Mouse (Mus musculus) midbrain, embryonic 10.5 days (tissue): Measurements from ENCODE around the gene Nhsl2. TPM values are rescaled to one million over a fixed set of nuclear protein-coding genes. Genes with fewer than 3 reads are reported as not detected.

Source experiments
- DNase-seq: peaks from one replicate; pipeline ENCODE4 v3.0.0-alpha.2; 2017; ENCODE audit warnings: low spot score
- H3K27ac ChIP-seq: fragments of 300-500 bp; sonication (generic); replicated peaks from 2 replicates; pipeline ENCODE4 v1.5.1; 2016; ENCODE audit warnings: mild to moderate bottlenecking
- H3K27me3 ChIP-seq: fragments of 300-500 bp; sonication (generic); 2 replicates; pipeline ENCODE4 v1.6.1; 2016; ENCODE audit warnings: low read depth, mild to moderate bottlenecking; ENCODE audit not compliant: poor library complexity, severe bottlenecking
- H3K36me3 ChIP-seq: fragments of 300-500 bp; sonication (generic); 2 replicates; pipeline ENCODE4 v1.6.1; 2016; ENCODE audit warnings: mild to moderate bottlenecking, moderate library complexity
- H3K4me1 ChIP-seq: fragments of 300-500 bp; sonication (generic); 2 replicates; pipeline ENCODE4 v1.6.1; 2016
- H3K4me3 ChIP-seq: fragments of 300-500 bp; sonication (generic); 2 replicates; pipeline ENCODE4 v1.5.1; 2016; ENCODE audit warnings: mild to moderate bottlenecking, moderate library complexity
- H3K9me3 ChIP-seq: fragments of 300-500 bp; sonication (generic); replicated peaks from 2 replicates; pipeline ENCODE4 v1.6.1; 2016; ENCODE audit warnings: mild to moderate bottlenecking
- WGBS: fragments of 180-500 bp; shearing (Covaris S2); methylation state at CpG from one replicate; pipeline ENCODE4 v1.1.7; 2016; 5-methylcytosine and 5-hydroxymethylcytosine counted together
- polyA plus RNA-seq: library from polyadenylated mRNA; unstranded; fragments of >200 nt; fragmentation: Nextera tagmentation; extraction: Ambion mirVana; gene quantifications from 2 replicates; pipeline ENCODE4 v1.2.1, GENCODE M21; 2016

Nhsl2 gene
- polyA plus RNA-seq, 1 experiment from 2014 or later = 14.1 TPM

- Histone ChIP-seq H3K27ac (no peak overlapping the region), H3K36me3 (no peaks in the 10 kb centered on the region), H3K27me3 (peaks cover 93% of the 10 kb centered on the region), H3K9me3 (no peaks in the 10 kb centered on the region), H3K4me3 (no peak overlapping the region), H3K4me1 (no peaks in the 10 kb centered on the region)
- 78% methylated on average over 2 of the region's 2 CpGs for WGBS
- DNase-seq = no peak
These were observed 27.0 kb downstream of the Nhsl2 start for GRCm38 (mm10) chrX:101876136-101876535.

- Histone ChIP-seq H3K9me3 (no peaks in the 10 kb centered on the region), H3K4me1 (no peaks in the 10 kb centered on the region; the same call in 1 of the 2 replicates), H3K36me3 (no peaks in the 10 kb centered on the region), H3K4me3 (no peak overlapping the region), H3K27me3 (peaks cover 99% of the 10 kb centered on the region), H3K27ac (no peak overlapping the region)
- 94% methylated on average over 4 of the region's 4 CpGs for WGBS
- no peak for DNase-seq
These were observed 28.7 kb downstream of the Nhsl2 start for GRCm38 (mm10) chrX:101877840-101878239.

GRCm38 (mm10) chrX:101878546-101878945, 29.4 kb downstream of the Nhsl2 start:
- no peak for DNase-seq
- Histone ChIP-seq H3K27ac (no peak overlapping the region), H3K27me3 (peaks cover 100% of the 10 kb centered on the region), H3K36me3 (no peaks in the 10 kb centered on the region), H3K4me1 (no peaks in the 10 kb centered on the region; the same call in 1 of the 2 replicates), H3K9me3 (no peaks in the 10 kb centered on the region), H3K4me3 (no peak overlapping the region)
- WGBS = 75% methylated on average over 4 of the region's 4 CpGs

- H3K36me3 ChIP-seq = no peaks in the 10 kb centered on the region
- 70% methylated on average over 3 of the region's 3 CpGs for WGBS
- no peak overlapping the region for H3K4me3 ChIP-seq
- no peak overlapping the region for H3K27ac ChIP-seq
- H3K27me3 ChIP-seq = peaks cover 100% of the 10 kb centered on the region
- no peaks in the 10 kb centered on the region; the same call in 1 of the 2 replicates for H3K4me1 ChIP-seq
- no peak for DNase-seq
- no peaks in the 10 kb centered on the region for H3K9me3 ChIP-seq
These were observed 33.1 kb downstream of the Nhsl2 start for GRCm38 (mm10) chrX:101882141-101882751.

GRCm38 (mm10) chrX:101889384-101889783, 40.2 kb downstream of the Nhsl2 start:
- no peak for DNase-seq
- H3K36me3 ChIP-seq = no peaks in the 10 kb centered on the region
- H3K4me1 ChIP-seq = no peaks in the 10 kb centered on the region
- H3K4me3 ChIP-seq = no peak overlapping the region
- no peaks in the 10 kb centered on the region for H3K9me3 ChIP-seq
- no peak overlapping the region for H3K27ac ChIP-seq
- WGBS = 53% methylated on average over 4 of the region's 4 CpGs
- H3K27me3 ChIP-seq = peaks cover 99% of the 10 kb centered on the region

- Histone ChIP-seq H3K36me3 (no peaks in the 10 kb centered on the region), H3K27me3 (peaks cover 99% of the 10 kb centered on the region), H3K27ac (no peak overlapping the region), H3K9me3 (no peaks in the 10 kb centered on the region), H3K4me1 (no peaks in the 10 kb centered on the region), H3K4me3 (no peak overlapping the region)
- no peak for DNase-seq
- 89% methylated on average over 4 of the region's 4 CpGs for WGBS
These were observed 40.8 kb downstream of the Nhsl2 start for GRCm38 (mm10) chrX:101889813-101890469.

GRCm38 (mm10) chrX:101893796-101894195, 44.6 kb downstream of the Nhsl2 start:
- H3K4me1 ChIP-seq = no peaks in the 10 kb centered on the region
- H3K36me3 ChIP-seq = no peaks in the 10 kb centered on the region
- H3K4me3 ChIP-seq = no peak overlapping the region
- DNase-seq = no peak
- peaks cover 100% of the 10 kb centered on the region for H3K27me3 ChIP-seq
- WGBS = 83% methylated on average over 7 of the region's 7 CpGs
- H3K27ac ChIP-seq = no peak overlapping the region
- H3K9me3 ChIP-seq = no peaks in the 10 kb centered on the region

GRCm38 (mm10) chrX:101898341-101898740, 49.2 kb downstream of the Nhsl2 start:
- Histone ChIP-seq H3K4me3 (no peak overlapping the region), H3K9me3 (no peaks in the 10 kb centered on the region), H3K27me3 (peaks cover 100% of the 10 kb centered on the region), H3K36me3 (no peaks in the 10 kb centered on the region), H3K4me1 (0 out of 2 replicates have a peak, but pooled peaks cover 5% of the 10 kb centered on the region), H3K27ac (no peak overlapping the region)
- no peak for DNase-seq
- 72% methylated on average over 4 of the region's 4 CpGs for WGBS

- H3K4me3 ChIP-seq = no peak overlapping the region
- H3K36me3 ChIP-seq = no peaks in the 10 kb centered on the region
- H3K4me1 ChIP-seq = peaks cover 9% of the 10 kb centered on the region; the same call in 1 of the 2 replicates
- peaks cover 95% of the 10 kb centered on the region for H3K27me3 ChIP-seq
- DNase-seq = no peak
- no peaks in the 10 kb centered on the region for H3K9me3 ChIP-seq
- WGBS = 75% methylated on average over 7 of the region's 7 CpGs
- no peak overlapping the region for H3K27ac ChIP-seq
These were observed 52.8 kb downstream of the Nhsl2 start for GRCm38 (mm10) chrX:101901806-101902490.

GRCm38 (mm10) chrX:101902597-101902996, 53.4 kb downstream of the Nhsl2 start:
- Histone ChIP-seq H3K27me3 (peaks cover 95% of the 10 kb centered on the region), H3K4me1 (peaks cover 9% of the 10 kb centered on the region; the same call in 1 of the 2 replicates), H3K27ac (no peak overlapping the region), H3K36me3 (no peaks in the 10 kb centered on the region), H3K9me3 (no peaks in the 10 kb centered on the region), H3K4me3 (no peak overlapping the region)
- WGBS = 83% methylated on average over 4 of the region's 4 CpGs
- DNase-seq = no peak

- H3K4me1 ChIP-seq = peaks cover 5% of the 10 kb centered on the region; the same call in 1 of the 2 replicates
- H3K4me3 ChIP-seq = no peak overlapping the region
- H3K27ac ChIP-seq = no peak overlapping the region
- H3K36me3 ChIP-seq = no peaks in the 10 kb centered on the region
- 78% methylated on average over 5 of the region's 5 CpGs for WGBS
- peaks cover 91% of the 10 kb centered on the region for H3K27me3 ChIP-seq
- DNase-seq = no peak
- no peaks in the 10 kb centered on the region for H3K9me3 ChIP-seq
These were observed 58.1 kb downstream of the Nhsl2 start for GRCm38 (mm10) chrX:101907301-101907700.

- Histone ChIP-seq H3K27ac (no peak overlapping the region), H3K27me3 (peaks cover 92% of the 10 kb centered on the region), H3K9me3 (no peaks in the 10 kb centered on the region), H3K4me1 (0 out of 2 replicates have a peak, but pooled peaks cover 6% of the 10 kb centered on the region), H3K36me3 (no peaks in the 10 kb centered on the region), H3K4me3 (no peak overlapping the region)
- 86% methylated on average over 2 of the region's 2 CpGs for WGBS
- DNase-seq = no peak
These were observed 79.9 kb downstream of the Nhsl2 start for GRCm38 (mm10) chrX:101929131-101929530.

GRCm38 (mm10) chrX:101930301-101930700, 81.1 kb downstream of the Nhsl2 start:
- Histone ChIP-seq H3K27ac (no peak overlapping the region), H3K27me3 (peaks cover 97% of the 10 kb centered on the region), H3K4me1 (0 out of 2 replicates have a peak, but pooled peaks cover 6% of the 10 kb centered on the region), H3K36me3 (no peaks in the 10 kb centered on the region), H3K9me3 (no peaks in the 10 kb centered on the region), H3K4me3 (no peak overlapping the region)
- DNase-seq = no peak
- 89% methylated on average over 6 of the region's 6 CpGs for WGBS
